Mouse (Mus musculus): ENCODE results near the gene Ctnnd1.

- TF ChIP-seq GATA1 (IDR thresholded peaks at IDR 0.05; ENCODE audit: borderline replicate concordance, low read length) (no peak), FLI1 (IDR thresholded peaks at IDR 0.05; ENCODE audit: low read length) (no peak)
Measured at GRCm38 (mm10) chr2:84607842-84608241, 42.7 kb downstream of the Ctnnd1 start.

All from megakaryocyte, embryonic 14.5 days (primary cell).